Mouse (Mus musculus): ENCODE data around the gene Trim7.
"Not testable (repeated sequence)": the region's sequence is repeated elsewhere in the genome, so short reads cannot be mapped to it uniquely, and the experiment has no call there.

DNA sequence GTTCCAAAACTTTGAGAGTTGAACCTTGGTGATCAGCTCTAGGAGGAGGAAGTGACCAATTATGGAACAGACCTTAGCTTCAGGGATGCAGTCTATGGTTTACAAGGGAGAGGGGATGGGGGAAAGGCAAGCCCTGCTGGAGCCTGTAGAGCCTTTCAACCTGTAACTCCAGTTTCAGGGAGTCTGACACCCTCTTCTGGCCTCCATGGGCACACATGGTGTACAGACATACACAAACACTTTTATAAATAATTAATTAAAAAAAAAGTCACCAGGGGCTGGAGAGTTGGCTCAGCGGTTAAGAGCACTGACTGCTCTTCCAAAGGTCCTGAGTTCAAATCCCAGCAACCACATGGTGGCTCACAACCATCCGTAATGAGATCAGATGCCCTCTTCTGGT, 20.4 kb downstream of the Trim7 start:
- not testable (repeated sequence) for TF ChIP-seq CTCF, EP300 (IDR thresholded peaks at IDR 0.05; ENCODE audit: low read depth)

All from heart, postnatal 0 days (tissue).